Mouse (Mus musculus): ENCODE data around the gene Gpr4.

The Gpr4 gene

DNA sequence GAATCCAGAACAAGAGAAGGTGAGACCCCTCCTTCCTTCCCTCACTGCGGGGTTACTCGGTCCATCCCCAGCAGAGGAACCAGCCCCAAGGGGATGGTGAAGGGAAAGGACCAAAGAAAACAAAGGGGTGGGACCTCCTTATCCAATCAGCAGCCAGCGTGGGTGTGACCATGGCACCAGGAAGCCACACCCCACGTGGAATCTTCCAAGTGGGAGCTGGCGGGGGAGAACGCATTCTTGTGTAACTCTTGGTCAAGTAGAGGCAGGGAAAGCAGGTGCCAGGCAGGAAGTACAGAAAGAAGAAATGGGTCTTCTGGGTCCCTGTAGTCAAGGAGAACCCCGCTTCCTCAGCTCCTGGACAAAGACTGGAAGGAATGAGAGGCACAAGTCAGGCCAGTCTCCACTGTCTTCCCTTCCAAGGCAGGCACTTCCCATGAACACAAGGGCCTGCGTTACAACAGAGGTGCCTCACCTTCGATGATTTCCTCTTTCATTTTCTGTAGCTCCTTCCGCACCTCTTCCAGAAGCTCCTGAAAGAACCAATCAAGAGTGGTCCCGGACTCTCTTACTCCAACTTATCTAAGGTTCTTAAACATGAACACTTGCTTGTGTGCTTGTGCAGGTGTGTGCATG lies 45.2 kb downstream of the Gpr4 start:
- peak; percentile 65 for DNase-seq (ENCODE audit: low read depth, low spot score)

DNA sequence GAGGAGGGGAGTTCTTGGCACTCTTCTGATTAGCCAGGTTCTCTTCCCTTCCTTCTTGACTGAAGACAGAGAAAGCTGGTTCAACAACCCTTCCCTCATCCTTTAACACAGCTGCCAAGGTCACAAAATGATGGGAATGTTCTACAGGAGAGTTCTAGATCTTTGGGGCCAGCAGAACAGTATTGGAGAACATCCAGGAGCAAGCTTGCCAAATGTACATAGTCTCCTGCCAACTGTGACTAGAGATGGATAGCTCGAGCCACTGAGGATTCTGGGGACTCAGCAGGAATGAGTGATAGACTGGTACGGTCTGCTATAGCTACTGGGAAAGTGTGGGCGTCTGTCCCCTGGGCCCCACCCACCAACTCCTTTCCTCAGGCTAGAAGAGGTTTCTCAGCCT lies 46.0 kb downstream of the Gpr4 start:
- DNase-seq (ENCODE audit: low read depth, low spot score), result no peak

GRCm38 (mm10) chr7:19265147-19265546 lies 52.8 kb downstream of the Gpr4 start:
- DNase-seq (ENCODE audit: low read depth, low spot score), result no peak

DNA sequence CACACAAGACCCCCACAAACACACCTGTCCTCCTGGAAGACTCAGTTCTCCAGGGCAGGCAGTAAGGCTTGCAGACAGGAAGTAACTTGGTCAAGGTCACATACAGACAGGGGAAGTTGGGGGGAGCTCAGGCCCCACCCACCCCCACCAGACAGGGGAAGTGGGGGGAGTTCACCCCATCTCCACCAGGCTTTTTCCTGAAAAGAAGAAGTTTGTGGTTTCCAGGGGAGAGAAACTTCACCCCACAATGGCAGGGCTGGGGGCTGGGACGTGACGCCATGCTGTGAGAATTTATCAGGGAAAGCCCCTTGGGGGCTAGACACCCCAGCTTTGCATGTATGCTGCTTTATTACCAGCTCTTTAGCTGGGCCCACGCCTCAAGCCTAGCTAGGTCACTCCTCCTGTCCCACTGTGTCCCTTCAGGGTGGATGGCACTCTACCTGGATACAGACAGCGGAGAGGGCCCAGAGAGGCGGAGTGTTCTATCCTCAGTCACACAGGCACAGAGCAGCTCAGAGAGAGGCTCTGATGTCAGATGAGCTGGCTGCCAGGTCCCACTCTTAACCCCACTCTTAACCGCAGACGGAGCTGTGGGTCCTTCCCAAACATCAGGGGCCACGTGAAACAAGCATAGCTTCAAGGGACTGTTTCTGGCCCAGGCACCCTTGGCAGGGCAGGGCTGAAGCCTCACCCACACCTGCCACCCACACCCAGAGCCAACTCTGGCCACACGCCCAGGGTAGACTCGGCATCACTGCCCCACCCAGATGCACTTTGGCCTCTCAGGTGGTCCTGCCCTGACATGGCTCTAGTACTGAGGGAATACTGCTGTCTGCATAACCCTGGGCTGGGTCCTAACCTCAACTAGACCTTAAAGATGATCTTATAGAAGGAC lies 53.8 kb downstream of the Gpr4 start:
- no peak for DNase-seq (ENCODE audit: low read depth, low spot score)

DNA sequence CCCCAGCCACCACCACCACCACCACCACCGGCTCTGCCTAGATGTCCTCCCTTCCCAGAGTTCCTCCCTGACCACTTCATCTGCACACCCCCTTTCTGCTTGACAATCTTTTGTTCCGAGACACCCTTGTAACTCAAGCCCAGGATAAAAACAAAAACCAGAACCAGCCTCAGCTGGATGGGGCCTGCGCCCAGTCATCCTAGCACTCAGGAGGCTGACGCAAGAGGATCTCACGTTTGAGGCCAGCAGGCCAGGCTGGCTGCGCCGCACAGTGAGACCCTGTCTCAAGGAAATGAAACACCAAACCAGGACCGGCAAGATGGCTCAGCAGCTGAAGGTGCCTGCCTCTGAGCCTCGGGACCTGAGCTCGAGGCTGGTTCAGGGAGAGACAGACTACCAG lies 54.7 kb downstream of the Gpr4 start:
- DNase-seq (ENCODE audit: low read depth, low spot score), result no peak

- DNase-seq (ENCODE audit: low read depth, low spot score), result no peak
These were observed 56.8 kb downstream of the Gpr4 start for GRCm38 (mm10) chr7:19268993-19269681.

DNA sequence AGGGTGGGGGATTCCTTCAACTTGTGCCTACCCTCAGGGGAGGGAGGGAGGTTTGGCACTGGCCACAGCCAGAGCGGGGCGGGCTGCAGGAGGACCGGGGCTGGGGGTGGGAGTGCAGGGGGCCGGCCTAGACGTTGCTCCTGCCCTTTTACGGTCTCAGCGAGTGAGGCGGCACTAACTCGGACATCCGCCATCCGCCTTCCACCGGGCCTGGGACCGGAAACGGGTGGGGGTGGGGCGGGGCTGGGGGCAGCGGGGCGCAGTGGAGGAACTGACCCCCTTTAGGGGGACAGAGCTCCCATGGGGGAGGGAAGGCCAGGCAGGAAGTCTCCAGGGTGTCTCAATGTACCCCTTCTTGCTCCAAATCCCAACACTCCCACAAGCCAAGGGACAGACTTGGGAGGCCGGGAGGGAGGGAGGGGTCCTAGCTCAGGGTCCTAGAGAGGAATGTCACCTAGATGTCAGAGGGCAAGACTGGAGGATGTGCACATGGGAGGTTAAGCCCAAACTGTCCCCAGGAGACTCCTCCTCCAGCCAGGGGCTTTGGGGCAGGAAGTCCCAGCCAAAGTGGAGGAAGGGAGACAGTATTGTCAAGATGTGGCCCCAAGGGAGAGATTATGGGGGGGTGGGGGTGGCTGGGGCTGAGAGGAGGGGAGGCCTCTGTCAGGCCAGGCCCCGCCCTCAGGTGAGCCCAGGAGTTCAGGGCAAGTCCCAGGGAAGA lies 57.5 kb downstream of the Gpr4 start:
- no peak for DNase-seq (ENCODE audit: low read depth, low spot score)

DNA sequence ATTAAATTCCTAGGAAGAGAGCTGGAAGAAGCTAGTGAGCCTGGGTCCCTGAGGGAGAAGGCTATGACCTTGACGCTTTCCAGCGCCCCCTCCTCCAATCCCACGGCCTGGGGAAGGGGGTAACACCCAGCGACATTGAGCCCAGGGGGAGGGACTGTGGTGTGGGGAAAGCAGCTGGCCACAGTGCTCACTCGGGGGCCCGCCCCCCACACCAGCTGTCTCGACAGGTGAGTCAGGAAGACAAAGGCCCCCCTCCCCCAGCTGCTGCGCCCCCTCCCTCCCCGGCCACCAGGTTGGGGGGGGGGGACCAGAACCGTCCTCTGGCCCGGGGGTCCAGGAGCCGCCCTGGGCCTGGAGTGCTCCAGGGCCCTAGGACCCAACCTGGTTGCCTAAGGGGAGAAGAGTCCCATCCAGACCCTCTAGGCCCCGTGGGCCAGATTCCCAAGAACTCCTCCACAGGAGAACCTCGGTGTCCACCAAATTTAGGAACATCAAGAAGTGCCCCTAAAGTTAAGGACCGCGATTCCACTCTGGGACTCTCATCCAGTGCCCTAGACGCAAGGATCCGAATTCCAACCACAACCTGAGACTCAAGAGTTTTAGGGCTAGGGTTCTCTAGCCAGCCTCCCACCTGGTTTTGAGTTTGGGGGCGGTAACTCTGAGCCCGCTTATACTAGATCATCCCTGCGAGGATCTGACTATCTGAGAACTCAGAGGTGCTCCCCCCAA lies 58.3 kb downstream of the Gpr4 start:
- DNase-seq (ENCODE audit: low read depth, low spot score), result no peak

GRCm38 (mm10) chr7:19271238-19272172 lies 59.2 kb downstream of the Gpr4 start, which contains the start of gene Vasp:
Gene Vasp (minus strand): TSS chr7:19271817.
- peak; percentile 84 for DNase-seq (ENCODE audit: low read depth, low spot score)

DNA sequence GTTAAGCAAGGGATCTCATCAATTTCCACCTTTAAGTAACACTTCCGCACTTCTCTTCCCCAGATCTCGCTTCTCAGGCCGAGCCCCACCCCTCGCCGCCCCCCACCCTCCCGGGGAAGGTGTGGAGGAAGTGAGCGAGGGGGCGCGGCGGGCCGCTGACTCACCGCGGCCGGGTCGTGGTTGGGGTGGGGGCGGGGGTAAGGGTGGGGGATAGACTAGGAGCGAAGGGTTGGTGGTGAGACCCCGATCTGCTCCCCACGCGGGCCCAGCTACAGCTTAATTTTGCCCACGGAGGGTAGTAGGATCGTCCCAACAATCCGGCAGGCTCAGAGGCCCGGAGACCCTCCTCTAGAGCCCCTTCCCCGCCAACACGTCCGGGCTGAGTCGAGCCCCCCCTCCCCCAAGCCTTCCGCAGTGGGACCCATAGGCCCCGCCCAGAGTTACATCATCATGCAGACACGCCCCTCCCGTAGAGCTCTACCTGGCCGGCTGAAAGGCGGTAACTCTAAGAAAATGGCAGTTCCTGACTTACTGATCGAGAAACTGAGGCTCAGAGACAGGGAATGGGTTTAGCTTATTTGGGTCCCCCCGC lies 59.9 kb downstream of the Gpr4 start:
- DNase-seq (ENCODE audit: low read depth, low spot score), result peak; percentile 77

All from forelimb bud, embryonic 11.5 days (tissue).